Mouse (Mus musculus) heart, adult 18-20 months (tissue): ENCODE results near the gene Polr2f. TPM values are rescaled to one million over a fixed set of nuclear protein-coding genes. Genes with fewer than 3 reads are reported as not detected.

Experiments
- DNase-seq, 2 experiments: peaks; one replicate each; pipeline ENCODE4 v3.0.0; 2021 to 2022; ENCODE audit warnings: mixed read lengths in 1 of 2
- total RNA-seq, 2 experiments: library from RNA; stranded (reverse); gene quantifications; 2 replicates each; pipeline ENCODE4 v1.2.3; 2021

The Polr2f gene
- total RNA-seq, 2 experiments from 2014 or later: 135 TPM

DNA sequence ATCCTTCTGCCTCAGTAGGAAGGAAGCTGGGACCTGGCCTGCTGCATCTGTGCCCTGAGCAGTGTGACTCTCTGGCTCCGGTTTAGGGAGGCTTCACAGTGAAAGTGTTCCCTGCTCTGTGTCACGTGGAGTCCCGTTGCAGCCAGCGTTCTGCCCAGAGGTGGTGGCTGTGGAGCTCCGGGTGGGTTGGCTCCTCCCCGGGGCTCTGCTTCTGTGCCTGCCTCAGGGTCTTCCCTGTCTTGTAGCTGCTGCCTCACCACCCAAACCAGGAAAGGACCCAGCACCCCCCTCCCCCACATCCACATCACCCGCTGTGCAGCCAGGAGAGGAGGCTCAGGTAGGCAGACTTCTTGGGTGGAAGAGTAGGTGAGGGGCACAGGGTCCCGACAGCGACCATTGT, 21.3 kb upstream of the Polr2f start:
- DNase-seq: peak in 1 of 2 experiments; percentile 43

DNA sequence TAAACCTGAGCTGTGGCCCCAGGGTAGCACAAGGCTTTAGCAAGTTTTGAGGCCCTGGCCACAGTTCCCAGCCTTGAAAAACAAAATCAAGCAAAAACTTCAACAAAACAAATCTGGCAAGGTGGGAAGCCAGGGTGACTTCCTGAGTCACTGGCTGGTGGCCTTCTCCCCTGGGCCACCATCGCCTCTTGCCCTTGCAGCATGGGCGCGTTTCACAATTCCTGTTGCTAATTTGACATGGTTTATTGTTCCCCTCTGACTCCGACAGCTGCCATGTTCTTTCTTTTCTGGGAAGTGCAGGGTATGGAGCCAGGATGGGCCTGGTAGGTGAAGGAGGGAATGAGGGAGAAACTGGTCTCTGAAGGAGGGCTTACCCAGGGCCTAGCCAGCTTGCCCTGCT, 18.7 kb upstream of the Polr2f start:
- DNase-seq: no peak

DNA sequence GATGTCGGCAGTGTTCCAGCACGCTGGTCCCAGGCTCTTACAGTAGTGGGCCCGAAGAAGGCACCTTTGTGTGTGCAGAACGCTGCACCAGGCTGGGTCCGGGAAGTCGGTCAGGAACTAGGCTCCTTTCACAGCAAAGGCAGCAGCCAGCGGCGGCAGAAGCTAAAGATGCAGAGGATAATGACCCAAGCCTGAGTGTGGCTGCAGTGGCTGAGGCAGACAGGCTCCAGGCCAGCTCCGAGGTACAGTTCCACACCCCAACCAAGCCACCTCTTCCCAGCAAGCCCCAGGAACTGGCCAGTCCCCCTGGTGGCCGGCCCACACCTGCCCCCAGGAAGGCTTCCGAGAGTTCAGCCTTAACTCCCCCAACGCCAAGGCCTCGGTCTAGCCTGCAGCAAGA, 18.3 kb upstream of the Polr2f start:
- peak in 1 of 2 experiments; percentile 21 for DNase-seq

DNA sequence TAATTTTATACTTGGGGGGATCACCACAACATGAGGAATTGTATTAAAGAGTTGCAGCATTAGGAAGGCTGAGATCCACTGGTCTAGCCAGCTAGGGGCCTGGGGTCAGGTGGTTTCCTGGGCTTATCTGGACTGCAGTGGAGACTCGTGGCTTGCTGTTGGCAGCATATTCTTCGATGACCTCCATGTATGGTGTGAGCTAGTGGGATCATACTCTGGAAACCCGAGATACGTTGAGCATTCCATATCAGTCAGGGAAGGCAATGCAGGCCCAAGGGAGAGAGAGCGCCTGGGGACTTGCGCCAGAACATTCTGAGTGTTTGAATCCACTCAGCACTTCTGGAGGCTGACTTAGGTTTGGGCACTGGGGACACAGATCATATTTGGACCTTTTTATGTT, 17.1 kb upstream of the Polr2f start:
- peak; percentile 67 to 86 for DNase-seq

DNA sequence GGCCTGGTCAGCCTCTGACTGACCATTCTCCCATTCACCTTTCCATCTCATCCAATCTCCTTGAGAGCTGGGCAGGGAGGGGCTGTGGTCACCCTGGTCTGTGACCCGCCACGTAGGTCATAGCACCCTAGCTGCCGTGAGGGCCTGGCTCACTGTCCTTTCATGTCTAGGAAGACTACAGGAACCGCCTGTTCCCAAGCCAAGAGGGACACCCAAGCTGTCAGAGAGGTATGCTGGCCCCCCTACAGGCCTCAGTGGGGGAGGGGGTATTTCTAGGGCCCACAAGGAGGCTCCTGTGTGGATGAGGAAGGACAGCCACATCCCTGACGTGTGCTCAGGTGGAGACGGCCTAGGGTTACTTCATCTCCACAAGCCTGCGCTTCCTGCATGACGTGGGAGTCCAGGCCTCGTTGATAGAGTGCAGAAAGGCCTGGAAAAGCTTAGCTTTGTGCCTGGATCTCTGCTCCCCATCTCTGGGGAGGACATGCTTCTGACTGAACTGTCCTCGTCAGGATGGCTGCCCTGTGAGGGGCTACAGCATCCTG, 16.4 kb upstream of the Polr2f start:
- peak in 1 of 2 experiments; percentile 17 for DNase-seq

DNA sequence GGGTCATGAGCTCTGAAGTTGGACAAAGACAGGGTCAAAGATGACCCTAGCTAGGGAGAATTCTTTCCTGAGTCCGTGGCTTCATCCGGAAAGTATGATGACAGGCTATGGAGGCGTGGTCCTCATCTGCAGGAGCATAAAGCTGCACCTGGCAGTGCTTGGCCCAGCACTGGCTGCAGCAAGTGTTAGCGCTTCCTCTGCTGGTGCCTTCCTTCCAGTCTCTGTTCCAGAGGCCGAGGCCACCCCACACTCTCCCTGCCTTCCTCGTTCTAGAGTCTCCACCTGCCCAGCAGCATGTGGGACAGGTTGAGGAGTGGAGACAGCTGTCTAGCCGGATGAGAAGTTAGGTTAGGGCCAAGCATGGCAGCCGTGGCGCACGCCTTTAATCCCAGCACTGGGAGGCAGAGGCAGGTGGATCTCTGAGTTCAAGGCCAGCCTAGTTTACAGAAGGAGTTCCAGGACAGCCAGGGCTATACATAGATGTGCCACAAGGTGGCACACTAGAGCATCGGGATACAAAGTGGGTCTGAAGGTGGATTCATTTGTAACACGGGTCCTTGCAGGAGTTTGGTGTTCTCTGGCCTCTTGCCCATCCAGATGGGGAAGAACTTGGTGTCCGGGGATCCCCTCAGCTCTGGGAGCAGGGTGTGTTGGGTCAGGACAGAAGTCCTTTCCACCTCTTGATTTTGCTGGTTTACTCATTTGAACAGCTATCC, 14.4 kb upstream of the Polr2f start:
- peak; percentile 44 to 77 for DNase-seq

DNA sequence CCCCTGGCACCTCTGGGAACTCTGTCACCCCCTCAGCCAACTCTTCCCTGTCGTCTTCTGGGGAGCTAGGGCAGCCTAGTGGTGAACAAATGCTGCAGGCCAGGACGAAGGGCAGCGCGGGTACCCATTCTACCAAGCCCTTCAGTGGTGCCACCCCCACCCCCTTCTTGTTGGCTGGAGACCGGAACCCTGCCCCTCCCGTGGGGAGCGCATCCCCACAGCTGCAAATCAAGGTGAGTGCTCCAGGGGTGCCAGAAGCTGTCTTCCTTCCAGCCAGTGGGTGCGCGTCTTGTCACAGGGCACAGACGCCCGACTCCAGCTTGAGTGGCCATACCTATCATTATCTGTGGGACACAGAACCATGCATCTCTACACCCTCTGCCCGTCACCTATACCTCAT, 13.7 kb upstream of the Polr2f start:
- no peak for DNase-seq

DNA sequence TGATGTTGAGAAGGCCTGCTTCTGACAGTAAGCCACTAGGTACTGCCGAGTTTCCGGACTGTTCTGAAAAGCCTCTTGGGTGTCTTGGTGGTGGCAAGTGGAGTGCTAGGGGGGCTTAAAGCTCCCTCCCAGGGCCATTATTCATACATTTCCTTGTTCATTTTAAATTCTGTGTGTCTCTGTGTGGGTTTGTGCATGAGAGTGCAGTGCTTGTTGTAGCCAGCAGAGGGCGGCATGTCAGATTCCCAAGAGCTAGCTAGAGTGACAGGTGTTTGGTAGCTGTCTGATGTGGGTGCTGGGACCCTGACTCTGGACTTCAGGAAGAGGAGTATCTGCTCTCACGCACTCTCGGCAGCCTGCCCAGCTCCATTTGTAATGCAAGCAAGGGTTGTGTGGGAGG, 12.6 kb upstream of the Polr2f start:
- no peak for DNase-seq

DNA sequence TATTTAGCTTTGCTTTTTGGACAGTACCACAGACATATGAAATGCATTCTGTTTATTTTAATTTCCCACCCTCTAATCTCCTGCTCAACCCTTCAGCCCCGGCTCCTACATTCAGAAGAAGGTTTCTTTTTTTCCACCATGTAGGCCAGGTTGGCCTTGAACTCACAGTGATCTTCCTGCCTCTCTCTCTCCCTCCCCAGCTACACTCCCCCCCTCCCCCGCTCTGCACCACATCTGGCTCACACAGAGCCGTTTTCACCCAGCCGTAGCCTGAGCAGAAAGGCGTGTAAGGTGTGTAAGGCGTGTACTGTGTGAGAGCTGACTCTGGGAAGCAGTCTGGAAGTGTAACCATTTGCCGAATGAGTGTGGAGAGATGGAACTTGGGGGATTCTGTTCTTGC, 11.5 kb upstream of the Polr2f start:
- no peak for DNase-seq

DNA sequence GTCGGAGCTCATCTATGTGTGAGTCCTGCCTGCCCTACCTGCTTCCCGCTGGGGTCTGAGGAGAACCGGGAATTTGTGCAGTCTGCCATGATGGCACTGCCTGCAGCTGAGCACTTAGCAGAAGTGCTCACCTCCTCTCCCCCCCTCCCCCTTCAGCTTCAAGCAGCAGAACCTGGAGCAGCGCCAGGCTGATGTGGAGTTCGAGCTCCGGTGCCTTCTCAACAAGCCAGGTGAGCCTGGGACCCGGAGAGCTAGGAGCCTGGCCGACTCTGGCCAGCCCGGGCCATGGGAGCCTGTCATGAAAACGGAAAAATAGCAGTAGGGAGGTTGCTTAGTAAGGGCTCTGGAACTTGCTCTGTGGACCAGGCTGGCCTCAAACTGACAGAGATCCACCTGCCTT, 10.0 kb upstream of the Polr2f start:
- no peak for DNase-seq

DNA sequence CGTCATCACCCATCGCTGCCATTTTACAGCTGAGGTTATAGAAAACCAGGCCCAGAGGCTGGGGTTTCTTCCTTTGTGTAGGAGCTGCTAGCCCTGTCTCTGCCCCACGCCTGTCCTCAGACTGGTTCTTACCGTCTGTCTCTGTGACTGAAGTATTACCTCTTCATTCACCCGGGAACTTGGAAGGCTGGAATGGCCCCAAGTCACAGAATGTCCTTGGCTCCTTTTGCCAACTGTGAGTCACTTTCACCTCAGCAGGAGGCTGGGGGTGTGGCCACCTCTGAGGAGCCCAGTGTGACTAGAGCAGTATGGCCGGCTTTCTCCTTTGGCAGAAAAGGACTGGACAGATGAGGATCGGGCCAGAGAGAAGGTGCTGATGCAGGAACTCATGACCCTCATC, 9.4 kb upstream of the Polr2f start:
- DNase-seq: peak; percentile 87 to 92

DNA sequence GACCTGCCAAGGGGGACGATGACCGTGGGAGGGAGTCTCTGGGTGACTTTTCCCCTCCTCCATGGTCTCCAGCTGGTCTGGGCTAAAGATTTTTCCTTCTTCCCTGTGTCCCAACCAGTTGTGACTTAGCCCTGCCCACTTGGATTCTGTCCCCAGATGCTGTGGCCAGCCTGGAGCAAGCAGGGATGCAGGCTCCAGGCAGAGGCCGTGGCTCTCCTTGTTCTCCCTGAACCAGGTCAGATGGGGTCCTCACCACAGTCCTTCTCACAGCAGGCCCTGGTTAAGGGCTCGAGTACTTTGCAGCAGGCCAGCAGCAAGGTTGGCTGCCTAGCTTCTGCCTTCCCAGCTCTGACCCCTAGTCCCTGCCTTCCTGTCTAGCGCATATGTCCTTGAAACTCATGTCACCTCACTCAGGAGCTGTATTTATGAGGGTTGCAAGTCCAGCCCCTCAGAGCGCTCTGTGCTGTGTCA, 7.6 kb upstream of the Polr2f start:
- DNase-seq: peak; percentile 58 to 80

DNA sequence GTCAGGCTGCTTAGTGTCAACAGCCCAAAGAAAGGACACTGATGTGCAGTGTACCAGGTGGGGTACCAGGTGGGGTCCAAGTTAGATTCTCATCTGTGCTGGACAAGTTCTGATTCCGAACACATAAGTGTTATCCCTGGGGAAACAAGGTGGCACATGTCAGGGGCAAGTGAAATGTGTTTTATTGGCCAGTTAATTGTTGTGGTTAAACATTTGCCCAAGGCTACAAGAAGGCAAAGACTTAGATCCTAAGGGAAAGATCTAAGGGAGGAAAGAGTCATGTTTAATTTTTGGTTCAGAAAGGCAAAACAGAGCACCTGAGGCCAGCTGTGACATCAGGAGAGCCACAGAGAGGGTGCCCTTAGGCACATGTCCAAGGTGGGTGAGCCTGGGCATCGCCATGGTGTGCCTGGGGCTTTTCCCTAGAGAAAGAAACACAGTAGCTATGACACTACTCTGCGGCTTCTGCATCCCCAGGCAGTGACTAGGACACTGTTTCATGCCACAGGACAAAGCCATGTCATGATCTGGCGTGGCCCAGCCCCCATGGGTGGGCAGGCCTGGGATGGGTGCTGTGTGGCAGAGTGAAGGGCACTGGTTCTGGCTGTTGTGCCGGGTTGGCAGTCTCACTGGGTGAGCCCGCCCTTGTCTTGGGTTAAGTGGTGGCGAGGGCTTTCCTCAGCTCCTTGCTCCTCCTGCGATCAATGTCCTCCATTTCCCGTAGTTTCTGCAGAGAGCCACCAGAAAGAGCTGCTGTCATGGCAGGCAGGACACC, 6.1 kb upstream of the Polr2f start:
- no peak for DNase-seq

DNA sequence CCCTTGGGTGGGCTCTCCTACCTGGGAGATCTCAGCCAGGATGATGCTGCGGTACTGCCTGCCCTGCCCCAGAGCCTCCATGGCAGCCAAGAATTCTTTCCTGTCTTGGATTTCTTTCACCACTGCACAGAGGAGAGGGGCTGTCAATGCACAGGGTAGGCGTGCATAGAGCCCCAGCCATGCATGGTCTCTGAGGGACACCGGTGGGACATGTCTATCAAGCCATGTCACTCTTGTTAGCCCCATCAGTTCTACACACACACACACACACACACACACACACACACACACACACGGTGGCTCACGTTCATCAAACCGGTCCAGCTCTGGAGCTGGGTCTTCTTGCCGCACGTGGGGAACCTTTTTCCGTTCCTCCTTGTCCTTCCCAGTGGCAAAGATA, 5.5 kb upstream of the Polr2f start:
- DNase-seq: no peak

DNA sequence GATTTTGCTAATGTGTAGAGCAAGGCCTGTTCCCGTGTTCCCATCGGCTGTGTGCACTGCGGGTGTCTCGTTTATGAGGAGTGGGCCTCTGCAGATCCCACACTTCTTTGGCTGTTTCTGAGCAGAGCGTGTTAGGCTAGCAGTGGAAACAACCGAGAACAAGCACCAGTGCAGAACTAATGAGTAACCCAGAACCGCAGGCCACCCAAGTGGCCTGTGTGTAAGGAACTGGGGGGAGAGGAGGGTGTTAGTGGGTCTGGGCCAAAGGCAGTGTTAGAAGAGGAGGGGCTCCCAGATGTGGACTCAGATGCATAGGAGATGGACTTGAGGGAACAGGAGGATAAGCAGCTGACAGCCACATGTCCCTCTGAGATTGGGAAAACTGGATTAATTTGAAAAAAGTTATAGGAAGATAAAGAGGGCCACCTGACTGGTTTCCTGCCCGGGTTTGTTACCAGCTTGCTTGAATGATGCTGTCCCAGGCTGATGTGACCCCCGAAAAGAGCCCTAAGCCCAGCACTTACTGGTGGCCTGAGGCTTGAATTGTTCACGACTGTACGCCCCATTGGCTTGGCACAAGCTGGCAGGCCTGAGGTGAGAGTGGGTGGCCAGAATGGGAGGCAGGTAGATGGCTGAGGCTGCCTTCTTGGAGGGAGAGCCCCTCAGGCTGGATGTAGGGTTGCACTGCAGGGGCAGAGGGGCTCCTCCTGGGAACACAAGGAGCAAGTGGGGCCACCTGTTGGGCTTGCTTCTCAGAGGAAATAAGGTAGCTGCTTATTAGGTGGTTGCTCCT, 4.8 kb upstream of the Polr2f start:
- no peak for DNase-seq

DNA sequence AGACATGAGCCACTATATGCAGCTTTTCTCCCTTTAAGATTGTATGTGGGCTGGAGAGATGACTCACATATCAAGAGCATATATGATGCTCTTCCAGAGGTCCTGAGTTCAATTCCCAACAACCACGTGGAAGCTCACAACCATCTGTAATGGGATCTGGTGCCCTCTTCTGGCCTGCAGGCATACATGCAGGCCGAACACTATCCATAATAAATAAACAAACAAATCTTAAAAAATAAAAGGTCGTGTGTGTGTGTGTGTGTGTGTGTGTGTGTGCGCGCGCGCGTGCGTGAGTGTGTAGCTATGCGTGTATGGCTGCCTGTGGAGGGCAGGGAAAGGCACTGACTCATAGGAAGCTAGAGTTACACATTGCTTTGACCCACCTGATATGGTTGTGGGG, 1.2 kb upstream of the Polr2f start:
- DNase-seq: no peak

DNA sequence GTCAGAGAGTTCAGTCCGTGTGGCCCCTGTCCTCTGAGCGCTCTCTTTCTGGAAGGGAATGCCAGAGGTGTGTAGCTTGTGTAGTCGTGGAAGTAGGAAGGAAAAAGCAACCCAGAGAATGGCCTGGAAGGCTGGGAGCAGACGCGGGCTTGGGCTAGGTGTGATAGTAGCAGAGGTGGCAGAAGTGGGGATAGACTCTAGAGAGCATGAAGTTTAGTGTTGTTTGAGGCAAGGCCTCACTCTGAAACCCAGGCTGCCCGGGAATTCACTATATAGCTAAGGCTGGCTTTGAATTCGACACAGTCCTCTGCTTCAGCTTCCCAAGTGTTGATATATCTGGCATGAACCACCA, 733 bp downstream of the Polr2f start:
- DNase-seq: no peak

DNA sequence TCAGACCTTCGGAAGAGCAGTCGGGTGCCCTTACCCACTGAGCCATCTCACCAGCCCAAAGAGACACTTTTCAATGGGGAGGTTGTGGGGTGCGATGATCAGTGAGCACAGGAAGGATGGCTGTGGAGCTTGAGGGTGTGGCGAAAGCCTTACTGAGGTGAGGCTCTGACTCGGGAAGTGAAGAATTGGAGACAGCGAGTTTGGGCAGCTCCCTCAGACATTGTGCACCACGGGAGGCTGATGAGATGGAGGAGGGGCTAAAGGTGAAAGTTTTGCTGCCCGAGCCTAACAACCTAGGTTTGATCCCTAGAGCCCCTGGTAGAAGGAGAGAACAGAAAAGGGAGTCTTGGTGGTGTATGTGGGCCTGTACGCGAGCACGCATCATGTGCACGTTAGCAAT, 2.5 kb downstream of the Polr2f start:
- DNase-seq: no peak

DNA sequence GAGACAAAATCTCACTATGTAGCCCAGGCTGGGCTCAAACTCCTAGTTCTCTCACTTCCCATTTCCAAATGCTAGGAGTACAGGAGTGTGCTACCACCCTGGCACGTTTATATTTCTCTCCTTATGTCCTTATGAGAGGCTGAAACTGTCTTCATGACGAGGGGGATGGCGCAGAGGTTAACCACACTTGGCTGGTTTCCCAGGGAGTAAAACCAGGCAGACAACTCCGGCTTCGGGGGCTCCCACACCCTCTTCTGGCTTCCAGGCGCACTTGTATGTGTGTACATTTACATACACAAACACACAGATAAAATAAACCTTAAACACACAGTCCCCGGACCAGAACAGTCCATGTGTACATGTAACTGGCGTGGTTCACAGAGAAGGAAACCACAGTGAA, 3.2 kb downstream of the Polr2f start:
- DNase-seq: peak in 1 of 2 experiments; percentile 3

DNA sequence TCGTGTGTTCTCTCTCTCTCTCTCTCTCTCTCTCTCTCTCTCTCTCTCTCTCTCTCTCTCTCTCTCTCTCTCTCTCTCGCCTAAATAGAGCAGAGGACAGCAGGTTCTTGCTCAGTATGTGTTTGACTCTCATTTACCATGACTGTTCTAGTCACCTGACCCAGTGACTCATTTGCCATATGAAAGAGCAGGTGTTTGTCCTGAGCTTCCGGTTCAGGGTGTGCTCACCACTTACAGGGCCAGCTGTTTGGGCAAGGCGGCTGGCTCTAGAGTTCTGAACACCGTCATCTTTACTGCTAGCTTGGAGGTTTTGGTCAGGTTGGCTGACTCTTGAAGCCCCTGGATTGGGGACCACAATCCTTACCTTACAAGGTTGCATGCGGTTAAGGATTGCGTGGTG, 4.7 kb downstream of the Polr2f start:
- no peak for DNase-seq

DNA sequence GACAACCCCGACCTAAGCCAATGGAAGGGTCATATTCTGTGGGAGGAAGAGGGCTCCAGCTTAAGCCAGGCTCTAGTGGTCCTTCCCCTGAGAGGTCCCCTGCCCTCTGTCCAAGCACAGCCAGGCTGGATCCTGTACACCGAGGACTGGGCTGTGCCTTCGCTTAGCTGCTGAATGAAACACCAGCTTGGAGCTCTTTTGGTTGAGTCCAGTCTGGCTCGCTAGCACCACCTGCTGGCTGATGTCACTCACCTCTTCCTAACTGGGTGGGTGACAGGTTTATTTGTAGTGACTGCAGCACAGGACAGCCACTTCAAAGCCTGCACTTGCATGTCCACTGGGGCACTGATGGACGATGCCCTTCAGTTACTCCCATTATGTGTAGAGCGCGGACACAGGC, 7.7 kb downstream of the Polr2f start:
- DNase-seq: peak; percentile 77 to 93

DNA sequence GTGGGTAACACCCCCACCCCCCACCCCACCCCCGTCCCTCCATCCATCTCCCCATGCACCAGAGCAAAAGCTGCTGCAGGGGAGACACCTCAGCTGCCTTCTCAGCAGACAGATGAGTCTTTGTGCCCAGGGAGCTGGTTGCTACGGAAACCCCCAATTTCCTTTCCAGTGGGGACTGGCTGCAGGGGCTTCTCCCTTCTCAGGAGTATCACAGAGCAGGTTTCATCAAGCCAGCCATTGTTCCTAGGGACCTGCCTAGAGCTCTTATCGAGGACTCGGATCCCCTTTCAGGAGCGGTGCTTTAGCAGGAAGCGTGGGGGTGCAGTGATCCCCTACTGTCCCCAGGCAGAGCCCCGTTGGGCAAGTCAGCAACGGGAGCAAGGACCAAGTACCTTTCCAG, 11.1 kb downstream of the Polr2f start:
- DNase-seq: no peak

DNA sequence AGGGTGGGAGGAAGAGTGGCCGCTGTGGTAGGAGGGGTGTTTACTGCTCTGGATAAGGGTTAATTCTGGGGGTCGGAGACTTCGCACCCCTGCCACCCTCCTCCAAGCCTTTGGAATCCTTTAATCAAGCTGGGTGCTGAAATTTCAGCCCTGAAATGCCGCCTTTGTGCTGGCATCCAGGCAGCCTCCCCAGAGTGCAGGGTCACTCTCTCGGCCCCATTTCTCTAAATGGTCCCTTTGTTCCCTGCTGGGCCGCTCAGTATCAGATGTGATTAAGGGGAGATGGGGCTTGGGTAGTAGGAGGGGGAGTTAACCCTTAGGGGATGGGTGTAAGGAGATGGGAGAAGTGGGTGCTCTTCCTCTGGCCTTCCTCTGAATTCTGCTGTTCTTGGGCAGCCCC, 11.9 kb downstream of the Polr2f start:
- DNase-seq: no peak
